Mouse (Mus musculus) thymus, adult 2 months (tissue): ENCODE results near the gene Gm10663. TPM values are rescaled to one million over a fixed set of nuclear protein-coding genes. Genes with fewer than 3 reads are reported as not detected.
A peak's percentile ranks its signal among the peaks of the same experiment; 100 is the strongest.

Source experiments
- DNase-seq: peaks from one replicate; pipeline ENCODE4 v3.0.0; 2021
- H3K27ac ChIP-seq: fragments of 200-500 bp; 2 replicates; pipeline ENCODE4 v1.5.1; 2012; ENCODE audit warnings: low read length, control low read depth; ENCODE audit not compliant: control insufficient read depth, insufficient read depth
- H3K27me3 ChIP-seq: fragments of 200-500 bp; 2 replicates; pipeline ENCODE4 v1.6.1; 2012; ENCODE audit warnings: mild to moderate bottlenecking, low read length, moderate library complexity, mixed read lengths; ENCODE audit not compliant: control insufficient read depth, insufficient read depth
- H3K36me3 ChIP-seq: fragments of 200-500 bp; 2 replicates; pipeline ENCODE4 v1.6.1; 2012; ENCODE audit warnings: mild to moderate bottlenecking, low read length, moderate library complexity; ENCODE audit not compliant: control insufficient read depth, insufficient read depth
- H3K4me1 ChIP-seq: fragments of 200-500 bp; replicated peaks from 2 replicates; pipeline ENCODE4 v1.6.1; 2012; ENCODE audit warnings: low read length; ENCODE audit not compliant: control insufficient read depth, insufficient read depth
- H3K4me3 ChIP-seq: fragments of 200-500 bp; 2 replicates; pipeline ENCODE4 v1.5.1; 2012; ENCODE audit warnings: mild to moderate bottlenecking, low read length, control low read depth, moderate library complexity; ENCODE audit not compliant: control insufficient read depth, insufficient read depth
- CTCF ChIP-seq: fragments of 200-500 bp; IDR thresholded peaks from 2 replicates; pipeline ENCODE4 v1.5.1; 2012; ENCODE audit warnings: mild to moderate bottlenecking, control low read depth, low read length, moderate library complexity, borderline replicate concordance; ENCODE audit not compliant: control insufficient read depth, poor library complexity, insufficient read depth; ENCODE audit errors: extremely low read depth
- POLR2A ChIP-seq: fragments of 200-500 bp; IDR thresholded peaks from 2 replicates; pipeline ENCODE4 v1.6.1; 2012; ENCODE audit warnings: mild to moderate bottlenecking, low read length, control low read depth, moderate library complexity; ENCODE audit not compliant: control insufficient read depth, poor library complexity, insufficient read depth; ENCODE audit errors: extremely low read depth
- whole genome bisulfite sequencing: fragments of 180-500 bp; shearing (Covaris S2); methylation state at CpG from one replicate; pipeline ENCODE4 v1.1.7; 2018; 5-methylcytosine and 5-hydroxymethylcytosine counted together
- polyA plus RNA-seq: library from polyadenylated mRNA; depleted of rRNA; stranded (reverse); fragments of >200 nt; gene quantifications from 2 replicates; pipeline ENCODE4 v1.2.3, GENCODE M21; 2012

The Gm10663 gene
- polyA plus RNA-seq, 1 experiment, result not detected

DNA sequence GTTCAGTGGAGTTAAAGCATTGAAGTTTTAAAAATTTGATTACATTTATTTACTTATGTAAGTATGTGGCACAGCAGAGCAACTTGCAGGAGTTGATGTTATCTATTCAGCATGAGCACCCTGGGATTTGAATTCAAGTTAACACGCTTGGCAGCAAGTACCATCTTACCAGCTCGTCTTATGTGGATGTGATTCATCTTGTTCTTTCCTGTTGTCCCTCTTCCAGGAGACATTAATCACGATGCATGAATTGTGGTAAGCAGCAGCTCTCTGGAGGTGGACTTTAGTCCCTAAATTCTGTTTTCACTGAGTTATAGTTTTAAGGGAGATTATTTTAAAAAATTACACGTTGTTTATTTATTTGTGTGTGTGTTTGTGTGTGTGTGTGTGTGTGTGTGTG, 29.2 kb downstream of the Gm10663 start:
- H3K36me3 ChIP-seq, result no peaks in the 10 kb centered on the region
- 67% methylated on average over 4 of the region's 4 CpGs for WGBS
- TF ChIP-seq POLR2A (no peak), CTCF (no peak)
- no peak for DNase-seq
- no peak overlapping the region for H3K27ac ChIP-seq
- H3K4me3 ChIP-seq, result no peak overlapping the region
- H3K4me1 ChIP-seq, result no peaks in the 10 kb centered on the region
- H3K27me3 ChIP-seq, result no peaks in the 10 kb centered on the region

DNA sequence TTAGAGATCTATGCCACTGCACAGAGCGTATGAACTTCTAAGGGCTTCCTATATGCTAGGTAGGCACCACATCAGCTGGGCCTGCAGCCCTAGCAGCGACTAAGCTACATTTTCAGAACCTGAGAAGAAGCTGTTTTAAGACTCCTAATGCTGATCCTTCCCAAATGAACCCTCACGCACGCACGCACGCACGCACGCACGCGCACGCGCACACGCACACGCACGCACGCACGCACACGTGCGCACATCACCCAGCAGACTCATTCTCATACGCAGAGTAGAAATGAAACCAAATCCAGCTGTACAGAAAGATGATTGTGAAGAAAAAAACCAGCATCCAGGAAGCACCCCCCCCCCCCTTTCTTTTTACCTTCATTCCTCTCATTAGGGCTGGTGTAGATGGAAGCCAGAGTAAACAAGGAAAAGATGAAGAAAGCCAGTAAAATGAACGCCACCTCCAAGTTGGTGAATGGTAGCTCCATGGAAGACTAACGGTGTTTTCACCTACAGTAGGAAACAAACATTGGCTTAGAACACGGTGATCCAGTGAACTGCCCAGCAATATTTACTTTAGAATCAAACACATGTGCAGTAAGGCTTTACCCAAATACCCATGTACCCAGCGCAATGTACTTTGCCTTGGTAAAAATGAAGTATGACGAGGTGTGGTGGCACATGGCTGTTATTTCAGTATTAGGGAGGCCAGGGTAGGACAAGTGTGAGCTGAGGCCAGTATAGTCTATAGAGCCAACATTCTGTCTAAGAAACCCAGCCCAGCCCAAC, 33.3 kb downstream of the Gm10663 start:
- Histone ChIP-seq H3K4me3 (no peak overlapping the region), H3K36me3 (no peaks in the 10 kb centered on the region), H3K27ac (no peak overlapping the region), H3K4me1 (no peaks in the 10 kb centered on the region), H3K27me3 (no peaks in the 10 kb centered on the region)
- 95% methylated on average over 25 of the region's 25 CpGs for WGBS
- DNase-seq, result no peak
- TF ChIP-seq CTCF (no peak), POLR2A (no peak)

DNA sequence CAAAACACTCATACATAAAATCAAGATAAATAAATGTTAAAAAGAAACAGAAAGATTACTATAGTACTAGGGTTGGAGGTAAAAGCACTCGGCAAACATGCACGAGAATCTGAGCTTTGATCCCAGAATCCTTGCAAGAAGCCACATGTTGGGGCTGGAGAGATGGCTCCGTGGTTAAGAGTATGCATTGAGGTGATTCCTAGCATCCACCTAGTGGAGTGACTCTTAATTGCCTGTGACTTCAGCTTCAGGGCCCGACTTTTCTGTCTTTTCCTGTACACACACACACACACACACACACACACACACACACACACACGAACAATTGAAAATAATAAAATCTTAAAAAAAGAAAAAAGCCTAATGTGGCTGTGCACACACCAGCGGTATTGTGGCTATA, 34.1 kb downstream of the Gm10663 start:
- Histone ChIP-seq H3K4me1 (no peaks in the 10 kb centered on the region), H3K4me3 (no peak overlapping the region), H3K27ac (no peak overlapping the region), H3K36me3 (no peaks in the 10 kb centered on the region), H3K27me3 (no peaks in the 10 kb centered on the region)
- 73% methylated on average over 6 of the region's 6 CpGs for WGBS
- no peak for DNase-seq
- TF ChIP-seq POLR2A (no peak), CTCF (no peak)

DNA sequence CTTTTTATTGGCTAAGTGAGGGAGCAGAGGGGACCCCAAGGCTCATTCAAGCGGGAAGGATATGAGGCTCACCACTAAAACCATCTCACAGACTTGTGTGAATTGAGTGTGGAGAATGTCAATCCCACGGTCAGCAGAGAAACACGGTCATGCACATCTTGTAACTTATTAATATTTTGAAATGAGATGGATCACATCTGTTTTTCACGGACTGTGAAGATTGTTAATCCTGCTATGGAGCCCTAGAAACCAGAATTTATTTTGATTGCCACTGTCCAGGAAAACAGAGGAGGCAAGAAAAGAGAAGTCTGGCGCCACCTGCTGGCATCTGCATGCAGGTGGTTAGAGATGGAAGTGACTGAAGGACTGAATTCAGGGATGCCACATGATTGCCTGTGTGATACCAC, 35.5 kb downstream of the Gm10663 start:
- WGBS, result 33% methylated on average over 5 of the region's 5 CpGs
- TF ChIP-seq CTCF (no peak), POLR2A (no peak)

DNA sequence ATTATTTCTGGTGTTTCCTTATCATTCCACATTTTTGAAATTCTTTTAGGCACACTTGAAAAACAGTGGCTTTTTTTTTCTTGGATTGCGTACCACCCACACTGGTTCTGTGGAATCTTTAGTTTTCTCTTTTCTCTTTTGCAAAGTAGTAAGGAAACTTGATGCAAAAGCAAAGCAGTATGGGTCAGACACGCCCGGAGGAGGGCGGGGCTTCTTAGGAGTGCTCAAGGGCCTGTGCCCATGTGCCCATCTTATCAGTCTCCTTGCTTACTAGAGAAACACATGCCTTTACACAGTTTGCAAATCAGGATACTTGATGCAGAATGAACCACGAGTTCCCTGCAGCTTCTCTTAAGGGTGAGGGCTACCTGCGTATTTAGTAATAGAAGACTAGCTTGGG, 37.3 kb downstream of the Gm10663 start:
- H3K4me1 ChIP-seq, result no peaks in the 10 kb centered on the region
- no peak for DNase-seq
- no peaks in the 10 kb centered on the region for H3K36me3 ChIP-seq
- no peaks in the 10 kb centered on the region for H3K27me3 ChIP-seq
- H3K4me3 ChIP-seq, result no peak overlapping the region
- no peak overlapping the region for H3K27ac ChIP-seq
- WGBS, result 83% methylated on average over 6 of the region's 6 CpGs
- TF ChIP-seq CTCF (no peak), POLR2A (no peak)

More for the DNA sequence above, 35.5 kb downstream of the Gm10663 start:
- Histone ChIP-seq H3K36me3 (no peaks in the 10 kb centered on the region), H3K4me3 (no peak overlapping the region), H3K27ac (no peak overlapping the region), H3K4me1 (no peaks in the 10 kb centered on the region), H3K27me3 (no peaks in the 10 kb centered on the region)
- DNase-seq, result peak; percentile 14

DNA sequence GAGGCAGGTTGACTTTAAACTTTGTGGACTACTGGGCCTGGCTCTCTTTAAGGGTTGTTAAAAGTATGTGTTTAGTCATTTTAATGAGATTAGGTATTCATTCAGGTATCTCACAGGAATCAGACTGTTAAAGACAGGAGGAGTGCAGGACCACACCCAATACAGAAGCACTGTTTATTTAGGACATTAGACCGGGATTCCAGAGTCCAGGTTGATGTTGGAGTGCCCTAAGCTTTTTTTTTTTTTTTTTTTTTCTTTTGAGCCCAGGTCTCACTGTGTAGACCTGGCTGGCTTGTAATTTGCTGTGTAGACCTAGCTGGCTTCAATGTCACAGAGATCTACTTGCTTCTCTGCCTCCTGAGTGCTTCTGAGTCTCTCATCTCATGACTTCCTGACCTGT, 51.2 kb downstream of the Gm10663 start:
- TF ChIP-seq POLR2A (no peak), CTCF (no peak)
- Histone ChIP-seq H3K4me3 (no peak overlapping the region), H3K27ac (no peak overlapping the region), H3K36me3 (no peaks in the 10 kb centered on the region), H3K27me3 (no peaks in the 10 kb centered on the region), H3K4me1 (no peaks in the 10 kb centered on the region)
- 58% methylated on average over 1 of the region's 1 CpGs for WGBS
- DNase-seq, result no peak
